Mouse (Mus musculus): ENCODE measurements around the gene Ccdc103. TPM values are rescaled to one million over a fixed set of nuclear protein-coding genes. Genes with fewer than 3 reads are reported as not detected.
A peak's percentile ranks its signal among the peaks of the same experiment; 100 is the strongest.

Ccdc103 gene
- polyA plus RNA-seq, 1 experiment = 0.26 TPM

- Histone ChIP-seq H3K9me3 (ENCODE audit: control insufficient read depth, low read length) (no peaks in the 10 kb centered on the region), H3K27me3 (ENCODE audit: control insufficient read depth) (no peaks in the 10 kb centered on the region), H3K36me3 (ENCODE audit: control insufficient read depth) (peaks cover 99% of the 10 kb centered on the region), H3K4me1 (ENCODE audit: control insufficient read depth) (no peaks in the 10 kb centered on the region), H3K4me3 (replicated peaks) (no peak overlapping the region)
- TF ChIP-seq GATA1 (IDR thresholded peaks at IDR 0.05; ENCODE audit: low read length) (no peak), TAL1 (IDR thresholded peaks at IDR 0.05; ENCODE audit: low read length) (no peak)
Observed at GRCm38 (mm10) chr11:102851883-102852282, 29.1 kb upstream of the Ccdc103 start.

GRCm38 (mm10) chr11:102853760-102854159 is 27.2 kb upstream of the Ccdc103 start:
- Histone ChIP-seq H3K36me3 (ENCODE audit: control insufficient read depth) (peaks cover 99% of the 10 kb centered on the region), H3K9me3 (ENCODE audit: control insufficient read depth, low read length) (no peaks in the 10 kb centered on the region), H3K4me1 (ENCODE audit: control insufficient read depth) (no peaks in the 10 kb centered on the region), H3K27me3 (ENCODE audit: control insufficient read depth) (no peaks in the 10 kb centered on the region), H3K4me3 (replicated peaks) (no peak overlapping the region)
- TF ChIP-seq TAL1 (IDR thresholded peaks at IDR 0.05; ENCODE audit: low read length) (no peak), GATA1 (IDR thresholded peaks at IDR 0.05; ENCODE audit: low read length) (no peak)

- H3K36me3 ChIP-seq (ENCODE audit: control insufficient read depth) = peaks cover 99% of the 10 kb centered on the region
- H3K4me3 ChIP-seq (replicated peaks) = no peak overlapping the region
- no peaks in the 10 kb centered on the region for H3K4me1 ChIP-seq (ENCODE audit: control insufficient read depth)
- no peaks in the 10 kb centered on the region for H3K9me3 ChIP-seq (ENCODE audit: control insufficient read depth, low read length)
- TF ChIP-seq GATA1 (IDR thresholded peaks at IDR 0.05; ENCODE audit: low read length) (no peak), TAL1 (IDR thresholded peaks at IDR 0.05; ENCODE audit: low read length) (no peak)
- H3K27me3 ChIP-seq (ENCODE audit: control insufficient read depth) = no peaks in the 10 kb centered on the region
Observed at GRCm38 (mm10) chr11:102855941-102856340, 25.1 kb upstream of the Ccdc103 start.

- H3K4me1 ChIP-seq (ENCODE audit: control insufficient read depth) = no peaks in the 10 kb centered on the region
- H3K36me3 ChIP-seq (ENCODE audit: control insufficient read depth) = peaks cover 99% of the 10 kb centered on the region
- no peaks in the 10 kb centered on the region for H3K9me3 ChIP-seq (ENCODE audit: control insufficient read depth, low read length)
- TF ChIP-seq GATA1 (IDR thresholded peaks at IDR 0.05; ENCODE audit: low read length) = no peak
- TF ChIP-seq TAL1 (IDR thresholded peaks at IDR 0.05; ENCODE audit: low read length) = no peak
- H3K27me3 ChIP-seq (ENCODE audit: control insufficient read depth) = no peaks in the 10 kb centered on the region
- H3K4me3 ChIP-seq (replicated peaks) = no peak overlapping the region
Observed at GRCm38 (mm10) chr11:102858951-102859350, 22.1 kb upstream of the Ccdc103 start.

- no peak for TF ChIP-seq TAL1 (IDR thresholded peaks at IDR 0.05; ENCODE audit: low read length)
- no peak overlapping the region for H3K4me3 ChIP-seq (replicated peaks)
- no peaks in the 10 kb centered on the region for H3K9me3 ChIP-seq (ENCODE audit: control insufficient read depth, low read length)
- no peaks in the 10 kb centered on the region for H3K4me1 ChIP-seq (ENCODE audit: control insufficient read depth)
- H3K36me3 ChIP-seq (ENCODE audit: control insufficient read depth) = peaks cover 99% of the 10 kb centered on the region
- H3K27me3 ChIP-seq (ENCODE audit: control insufficient read depth) = no peaks in the 10 kb centered on the region
Observed at GRCm38 (mm10) chr11:102859933-102860332, 21.1 kb upstream of the Ccdc103 start.

- TF ChIP-seq GATA1 (IDR thresholded peaks at IDR 0.05; ENCODE audit: low read length) (no peak), TAL1 (IDR thresholded peaks at IDR 0.05; ENCODE audit: low read length) (no peak)
- H3K27me3 ChIP-seq (ENCODE audit: control insufficient read depth) = no peaks in the 10 kb centered on the region
- peaks cover 98% of the 10 kb centered on the region for H3K36me3 ChIP-seq (ENCODE audit: control insufficient read depth)
- H3K9me3 ChIP-seq (ENCODE audit: control insufficient read depth, low read length) = no peaks in the 10 kb centered on the region
- H3K4me1 ChIP-seq (ENCODE audit: control insufficient read depth) = no peaks in the 10 kb centered on the region
- no peak overlapping the region for H3K4me3 ChIP-seq (replicated peaks)
Observed at GRCm38 (mm10) chr11:102864272-102864671, 16.7 kb upstream of the Ccdc103 start.

GRCm38 (mm10) chr11:102874801-102875334 is 6.1 kb upstream of the Ccdc103 start:
- H3K4me3 ChIP-seq (replicated peaks) = no peak overlapping the region
- peaks cover 14% of the 10 kb centered on the region for H3K4me1 ChIP-seq (ENCODE audit: control insufficient read depth)
- H3K9me3 ChIP-seq (ENCODE audit: control insufficient read depth, low read length) = no peaks in the 10 kb centered on the region
- TF ChIP-seq TAL1 (IDR thresholded peaks at IDR 0.05; ENCODE audit: low read length) (no peak), GATA1 (IDR thresholded peaks at IDR 0.05; ENCODE audit: low read length) (no peak)
- peaks cover 85% of the 10 kb centered on the region for H3K36me3 ChIP-seq (ENCODE audit: control insufficient read depth)
- no peaks in the 10 kb centered on the region for H3K27me3 ChIP-seq (ENCODE audit: control insufficient read depth)

GRCm38 (mm10) chr11:102879558-102879957 is 1.4 kb upstream of the Ccdc103 start:
- TF ChIP-seq GATA1 (IDR thresholded peaks at IDR 0.05; ENCODE audit: low read length) = no peak
- TF ChIP-seq TAL1 (IDR thresholded peaks at IDR 0.05; ENCODE audit: low read length) = no peak
- H3K9me3 ChIP-seq (ENCODE audit: control insufficient read depth, low read length) = no peaks in the 10 kb centered on the region
- H3K27me3 ChIP-seq (ENCODE audit: control insufficient read depth) = peaks cover 17% of the 10 kb centered on the region
- H3K4me3 ChIP-seq (replicated peaks) = peak overlapping the region; percentile 88
- H3K36me3 ChIP-seq (ENCODE audit: control insufficient read depth) = peaks cover 47% of the 10 kb centered on the region
- peaks cover 50% of the 10 kb centered on the region for H3K4me1 ChIP-seq (ENCODE audit: control insufficient read depth)

- Histone ChIP-seq H3K4me3 (replicated peaks) (peak overlapping the region; percentile 88), H3K27me3 (ENCODE audit: control insufficient read depth) (peaks cover 25% of the 10 kb centered on the region), H3K9me3 (ENCODE audit: control insufficient read depth, low read length) (no peaks in the 10 kb centered on the region), H3K4me1 (ENCODE audit: control insufficient read depth) (peaks cover 63% of the 10 kb centered on the region), H3K36me3 (ENCODE audit: control insufficient read depth) (peaks cover 39% of the 10 kb centered on the region)
- TF ChIP-seq TAL1 (IDR thresholded peaks at IDR 0.05; ENCODE audit: low read length) (no peak), GATA1 (IDR thresholded peaks at IDR 0.05; ENCODE audit: low read length) (no peak)
Observed at GRCm38 (mm10) chr11:102881314-102882198, 552 bp downstream of the Ccdc103 start.
